Mouse (Mus musculus) adrenal gland, adult (tissue): Measurements from ENCODE around the gene E2f1.

ENCODE experiments used
- DNase-seq, 2 experiments: peaks; one replicate each; pipeline ENCODE4 v3.0.0; 2022 to 2023; ENCODE audit warnings: low spot score in 1 of 2; ENCODE audit not compliant: inconsistent age in 2 of 2

The E2f1 gene

GRCm38 (mm10) chr2:154583906-154584872 lies 14.5 kb upstream of the E2f1 start:
- peak in 1 of 2 experiments; percentile 39 for DNase-seq

- no peak for DNase-seq
These were observed 11.7 kb upstream of the E2f1 start for GRCm38 (mm10) chr2:154581421-154581820.

- peak in 1 of 2 experiments; percentile 62 for DNase-seq
These were observed 10.9 kb upstream of the E2f1 start for GRCm38 (mm10) chr2:154580586-154580985.

GRCm38 (mm10) chr2:154577744-154578067 lies 8.0 kb upstream of the E2f1 start:
- DNase-seq = no peak

- no peak for DNase-seq
These were observed 7.4 kb upstream of the E2f1 start for GRCm38 (mm10) chr2:154576876-154577743.

- DNase-seq = no peak
These were observed 4.6 kb upstream of the E2f1 start for GRCm38 (mm10) chr2:154574271-154574670.

- no peak for DNase-seq
These were observed 3.3 kb upstream of the E2f1 start for GRCm38 (mm10) chr2:154572996-154573395.

GRCm38 (mm10) chr2:154571976-154572375 lies 2.3 kb upstream of the E2f1 start:
- DNase-seq = no peak

- DNase-seq = no peak
These were observed 1.6 kb upstream of the E2f1 start for GRCm38 (mm10) chr2:154571266-154571665.

- peak in 1 of 2 experiments; percentile 37 for DNase-seq
These were observed 974 bp upstream of the E2f1 start for GRCm38 (mm10) chr2:154570666-154571065.

GRCm38 (mm10) chr2:154569071-154569748 lies 482 bp downstream of the E2f1 start:
- peak; percentile 81 to 93 for DNase-seq

- peak; percentile 40 to 65 for DNase-seq
These were observed 1.2 kb downstream of the E2f1 start for GRCm38 (mm10) chr2:154568329-154569070.

GRCm38 (mm10) chr2:154567766-154568165 lies 1.9 kb downstream of the E2f1 start:
- DNase-seq = peak in 1 of 2 experiments; percentile 40

GRCm38 (mm10) chr2:154566641-154567040 lies 3.1 kb downstream of the E2f1 start:
- DNase-seq = no peak

- no peak for DNase-seq
These were observed 4.1 kb downstream of the E2f1 start for GRCm38 (mm10) chr2:154565562-154565961.

GRCm38 (mm10) chr2:154563612-154564170 lies 6.0 kb downstream of the E2f1 start:
- no peak for DNase-seq

- DNase-seq = peak; percentile 65 to 82
These were observed 11.2 kb downstream of the E2f1 start, which contains the start of gene Necab3 for GRCm38 (mm10) chr2:154558264-154559039. TSS of gene Necab3 (minus strand) at chr2:154558890.

GRCm38 (mm10) chr2:154557184-154557832 lies 12.4 kb downstream of the E2f1 start:
- DNase-seq = no peak

GRCm38 (mm10) chr2:154555235-154555634 lies 14.5 kb downstream of the E2f1 start:
- DNase-seq = no peak
